Mouse (Mus musculus): ENCODE data around the gene Alkbh8. TPM values are rescaled to one million over a fixed set of nuclear protein-coding genes. Genes with fewer than 3 reads are reported as not detected.
"Not testable (repeated sequence)": the region's sequence is repeated elsewhere in the genome, so short reads cannot be mapped to it uniquely, and the experiment has no call there.

The Alkbh8 gene
- 10 to 100 TPM; 44.2 to 49.1 TPM for total RNA-seq (2021)
- long read RNA-seq, experiment 1, partial matches to known transcripts = 7 of 7 reads
- long read RNA-seq, experiment 1, other reads (novel, unspliced or antisense) = 0 of 7 reads
- long read RNA-seq, experiment 2, partial matches to known transcripts = 0 of 9 reads
- long read RNA-seq, experiment 2, other reads (novel, unspliced or antisense) = 6 of 9 reads

GRCm38 (mm10) chr9:3334962-3335767 lies at the start of gene Alkbh8:
Gene Alkbh8 (plus strand): TSS chr9:3335140.
- DNase-seq (ENCODE audit: low spot score in 2 of 2) = peak; percentile 82 to 86

GRCm38 (mm10) chr9:3309292-3309836 lies 25.6 kb upstream of the Alkbh8 start:
- DNase-seq (ENCODE audit: low spot score in 2 of 2) = no peak

GRCm38 (mm10) chr9:3310016-3310415 lies 24.9 kb upstream of the Alkbh8 start:
- DNase-seq (ENCODE audit: low spot score in 2 of 2) = no peak

GRCm38 (mm10) chr9:3327342-3328053 lies 7.4 kb upstream of the Alkbh8 start:
- not testable (repeated sequence) for DNase-seq (ENCODE audit: low spot score in 2 of 2)

- DNase-seq (ENCODE audit: low spot score in 2 of 2) = no peak
Observed at GRCm38 (mm10) chr9:3328054-3328595, 6.8 kb upstream of the Alkbh8 start.

- no peak for DNase-seq (ENCODE audit: low spot score in 2 of 2)
Observed at GRCm38 (mm10) chr9:3330319-3330718, 4.6 kb upstream of the Alkbh8 start.

GRCm38 (mm10) chr9:3330737-3331384 lies 4.1 kb upstream of the Alkbh8 start:
- no peak for DNase-seq (ENCODE audit: low spot score in 2 of 2)

GRCm38 (mm10) chr9:3336661-3337060 lies 1.7 kb downstream of the Alkbh8 start:
- no peak for DNase-seq (ENCODE audit: low spot score in 2 of 2)

GRCm38 (mm10) chr9:3345136-3345535 lies 10.2 kb downstream of the Alkbh8 start:
- DNase-seq (ENCODE audit: low spot score in 2 of 2) = no peak

- no peak for DNase-seq (ENCODE audit: low spot score in 2 of 2)
Observed at GRCm38 (mm10) chr9:3345967-3346366, 11.0 kb downstream of the Alkbh8 start.

GRCm38 (mm10) chr9:3350056-3350455 lies 15.1 kb downstream of the Alkbh8 start:
- no peak for DNase-seq (ENCODE audit: low spot score in 2 of 2)

- not testable (repeated sequence) for DNase-seq (ENCODE audit: low spot score in 2 of 2)
Observed at GRCm38 (mm10) chr9:3376323-3376722, 41.4 kb downstream of the Alkbh8 start.

GRCm38 (mm10) chr9:3403251-3404208 lies 68.6 kb downstream of the Alkbh8 start, which contains the start of gene Cwf19l2:
Gene Cwf19l2 (plus strand): TSS chr9:3403592.
- DNase-seq (ENCODE audit: low spot score in 2 of 2) = peak; percentile 76 to 85

- peak; percentile 4 to 19 for DNase-seq (ENCODE audit: low spot score in 2 of 2)
Observed at GRCm38 (mm10) chr9:3404372-3404771, 69.4 kb downstream of the Alkbh8 start.

- DNase-seq (ENCODE audit: low spot score in 2 of 2) = not testable (repeated sequence)
Observed at GRCm38 (mm10) chr9:3439555-3440300, 104.8 kb downstream of the Alkbh8 start.
